Mouse (Mus musculus): ENCODE results near the gene Hist1h2bh. TPM values are rescaled to one million over a fixed set of nuclear protein-coding genes. Genes with fewer than 3 reads are reported as not detected.
"Not testable (repeated sequence)": the region's sequence is repeated elsewhere in the genome, so short reads cannot be mapped to it uniquely, and the experiment has no call there.

Hist1h2bh gene
- polyA plus RNA-seq, 1 experiment from 2014 or later = 1.4 TPM

DNA sequence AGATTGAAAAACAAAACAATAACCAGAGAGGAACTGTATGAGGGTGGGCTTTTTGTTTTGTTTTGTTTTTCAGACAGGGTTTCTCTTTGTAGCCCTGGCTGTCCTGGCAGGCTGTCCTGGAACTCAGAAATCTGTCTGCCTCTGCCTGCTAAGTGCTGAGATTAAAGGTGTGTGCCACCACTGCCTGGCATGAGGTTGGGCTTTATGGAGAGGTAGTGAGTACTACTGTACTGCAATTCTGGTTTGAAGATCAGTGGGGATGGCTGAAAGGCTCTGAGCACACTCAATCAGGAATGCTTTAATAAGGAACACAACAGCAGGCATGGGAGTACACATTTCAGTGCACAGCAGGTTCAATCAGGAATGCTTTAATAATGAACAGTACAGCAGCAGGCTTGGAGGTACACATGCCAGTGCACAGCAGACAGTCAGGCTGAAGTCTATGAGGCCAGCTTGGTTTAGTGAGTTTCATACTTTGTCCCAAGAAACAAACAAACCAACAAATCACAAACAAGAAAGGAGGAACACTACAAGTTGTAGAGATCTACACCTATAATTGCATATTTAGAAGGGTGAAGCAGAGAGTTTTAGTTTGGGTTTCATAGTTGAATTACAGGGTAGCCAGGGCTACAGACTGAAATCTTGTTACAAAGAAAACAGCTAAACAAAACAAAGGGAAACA lies 40.3 kb upstream of the Hist1h2bh start:
- H3K4me2 ChIP-seq (ENCODE audit: low read depth, low read length) = no peak overlapping the region
- no peak overlapping the region for H3K4me3 ChIP-seq (replicated peaks; ENCODE audit: low read length)
- H3K27ac ChIP-seq (ENCODE audit: low read length) = peak overlapping the region; percentile 68
- H3K27me3 ChIP-seq (ENCODE audit: control insufficient read depth, insufficient read depth, low read length) = no peaks in the 10 kb centered on the region
- H3K36me3 ChIP-seq (ENCODE audit: control insufficient read depth, insufficient read depth, low read length) = no peaks in the 10 kb centered on the region
- no peak for ATAC-seq (ENCODE audit: insufficient read depth, low FRiP score)
- H3K4me1 ChIP-seq (ENCODE audit: control insufficient read depth, insufficient read depth, low read length) = peaks cover 32% of the 10 kb centered on the region
- no peak overlapping the region for H3K9ac ChIP-seq (ENCODE audit: low read length)
- no peaks in the 10 kb centered on the region for H3K9me3 ChIP-seq (replicated peaks; ENCODE audit: control insufficient read depth, low read length)

DNA sequence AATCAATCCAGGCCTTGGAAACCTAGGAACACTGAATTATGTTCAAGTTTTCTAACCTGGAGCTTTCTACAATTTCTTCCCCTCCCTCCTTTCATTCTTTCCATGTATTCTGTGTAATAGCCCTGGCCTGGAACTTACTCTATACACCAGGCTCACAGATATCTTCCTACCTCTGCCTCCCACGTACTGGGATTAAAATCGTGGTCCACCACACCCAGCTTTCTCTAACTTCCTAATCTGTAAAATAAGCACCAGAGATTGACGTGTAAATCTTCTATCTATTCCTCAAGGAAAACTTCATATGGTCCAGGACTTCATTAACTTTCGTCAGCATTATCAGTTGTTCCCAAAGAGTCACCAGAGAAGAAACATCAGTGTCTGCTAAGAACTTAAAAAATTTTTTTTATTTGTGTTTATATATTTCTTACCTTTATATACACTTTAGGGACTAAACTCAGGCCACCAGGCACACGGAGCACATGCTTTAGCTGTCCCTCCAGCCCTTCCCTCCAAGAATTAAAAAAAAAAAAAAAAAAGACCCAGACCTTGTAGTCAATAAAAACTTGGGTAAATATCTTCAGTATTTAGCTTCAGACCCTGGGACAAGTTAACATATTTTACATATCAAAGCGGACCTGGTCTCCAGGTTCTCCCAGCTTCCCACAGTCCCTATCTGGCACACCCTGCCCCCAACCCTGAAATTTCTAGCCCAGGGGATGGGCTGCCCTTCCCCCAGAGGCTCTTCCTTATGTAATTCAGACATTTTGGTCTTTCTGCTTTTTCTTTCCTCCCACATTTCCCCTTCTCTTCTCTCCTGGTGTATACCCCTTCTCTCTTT lies 39.2 kb upstream of the Hist1h2bh start:
- Histone ChIP-seq H3K9ac (ENCODE audit: low read length) (peak overlapping the region; percentile 70), H3K27ac (ENCODE audit: low read length) (peak overlapping the region; percentile 86), H3K4me2 (ENCODE audit: low read depth, low read length) (peak overlapping the region; percentile 83), H3K9me3 (replicated peaks; ENCODE audit: control insufficient read depth, low read length) (no peaks in the 10 kb centered on the region), H3K36me3 (ENCODE audit: control insufficient read depth, insufficient read depth, low read length) (no peaks in the 10 kb centered on the region), H3K4me3 (replicated peaks; ENCODE audit: low read length) (peak overlapping the region; percentile 58), H3K4me1 (ENCODE audit: control insufficient read depth, insufficient read depth, low read length) (peaks cover 32% of the 10 kb centered on the region), H3K27me3 (ENCODE audit: control insufficient read depth, insufficient read depth, low read length) (no peaks in the 10 kb centered on the region)
- WGBS = 12% methylated on average over 6 of the region's 6 CpGs
- no peak for ATAC-seq (ENCODE audit: insufficient read depth, low FRiP score)

DNA sequence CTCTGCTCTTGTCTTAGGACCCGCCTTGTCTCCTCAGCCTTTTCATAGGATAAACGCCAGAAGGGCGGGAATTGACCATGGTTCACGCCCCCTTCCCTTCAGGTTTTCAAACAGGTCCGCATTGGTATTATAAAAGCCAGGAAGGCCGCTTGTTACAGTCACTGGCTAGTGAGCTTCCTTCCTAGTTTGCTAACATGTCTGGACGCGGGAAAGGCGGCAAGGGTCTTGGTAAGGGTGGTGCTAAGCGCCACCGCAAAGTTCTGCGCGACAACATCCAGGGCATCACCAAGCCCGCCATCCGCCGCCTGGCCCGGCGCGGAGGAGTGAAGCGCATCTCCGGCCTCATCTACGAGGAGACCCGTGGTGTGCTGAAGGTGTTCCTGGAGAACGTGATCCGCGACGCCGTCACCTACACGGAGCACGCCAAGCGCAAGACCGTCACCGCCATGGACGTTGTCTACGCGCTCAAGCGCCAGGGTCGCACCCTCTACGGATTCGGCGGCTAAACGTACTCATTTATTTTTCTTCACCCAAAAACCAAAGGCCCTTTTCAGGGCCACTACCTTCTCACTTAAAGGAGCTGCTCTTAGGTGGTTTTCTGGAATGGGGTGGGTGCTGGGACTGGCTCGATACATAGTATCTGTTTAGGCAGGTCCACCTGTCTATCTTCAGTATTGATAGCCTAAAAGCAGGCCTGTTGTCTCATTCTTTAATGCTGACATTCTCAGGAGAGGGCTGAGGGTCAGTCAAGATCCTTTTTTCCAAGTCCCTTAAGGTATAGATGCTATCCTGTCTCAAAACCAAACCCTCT lies 38.4 kb upstream of the Hist1h2bh start, which contains the start of gene Hist1h4d:
TSS of gene Hist1h4d (plus strand) at position 191 of the 811 bp plus-strand sequence.
- ATAC-seq (ENCODE audit: insufficient read depth, low FRiP score) = peak; percentile 90
- peak within 1 kb of the TSS; percentile 83 for H3K4me2 ChIP-seq (ENCODE audit: low read depth, low read length)
- under 1% methylated on average over 43 of the region's 43 CpGs for WGBS

GRCm38 (mm10) chr13:23577835-23578234 lies 34.6 kb upstream of the Hist1h2bh start:
- Histone ChIP-seq H3K9ac (ENCODE audit: low read length) (no peak overlapping the region), H3K4me3 (replicated peaks; ENCODE audit: low read length) (no peak overlapping the region), H3K27ac (ENCODE audit: low read length) (no peak overlapping the region), H3K9me3 (replicated peaks; ENCODE audit: control insufficient read depth, low read length) (no peaks in the 10 kb centered on the region), H3K4me2 (ENCODE audit: low read depth, low read length) (no peak overlapping the region), H3K36me3 (ENCODE audit: control insufficient read depth, insufficient read depth, low read length) (no peaks in the 10 kb centered on the region), H3K4me1 (ENCODE audit: control insufficient read depth, insufficient read depth, low read length) (peaks cover 33% of the 10 kb centered on the region), H3K27me3 (ENCODE audit: control insufficient read depth, insufficient read depth, low read length) (no peaks in the 10 kb centered on the region)
- 96% methylated on average over 1 of the region's 1 CpGs for WGBS
- no peak for ATAC-seq (ENCODE audit: insufficient read depth, low FRiP score)

More for the DNA sequence above, 38.4 kb upstream of the Hist1h2bh start, which contains the start of gene Hist1h4d:
- Histone ChIP-seq H3K4me3 (replicated peaks; ENCODE audit: low read length) (peak within 1 kb of the TSS; percentile 58), H3K36me3 (ENCODE audit: control insufficient read depth, insufficient read depth, low read length) (no peaks in the 10 kb centered on the region), H3K27ac (ENCODE audit: low read length) (peak within 1 kb of the TSS; percentile 86), H3K9ac (ENCODE audit: low read length) (peak within 1 kb of the TSS; percentile 70), H3K9me3 (replicated peaks; ENCODE audit: control insufficient read depth, low read length) (no peaks in the 10 kb centered on the region), H3K4me1 (ENCODE audit: control insufficient read depth, insufficient read depth, low read length) (peaks cover 36% of the 10 kb centered on the region), H3K27me3 (ENCODE audit: control insufficient read depth, insufficient read depth, low read length) (no peaks in the 10 kb centered on the region)

DNA sequence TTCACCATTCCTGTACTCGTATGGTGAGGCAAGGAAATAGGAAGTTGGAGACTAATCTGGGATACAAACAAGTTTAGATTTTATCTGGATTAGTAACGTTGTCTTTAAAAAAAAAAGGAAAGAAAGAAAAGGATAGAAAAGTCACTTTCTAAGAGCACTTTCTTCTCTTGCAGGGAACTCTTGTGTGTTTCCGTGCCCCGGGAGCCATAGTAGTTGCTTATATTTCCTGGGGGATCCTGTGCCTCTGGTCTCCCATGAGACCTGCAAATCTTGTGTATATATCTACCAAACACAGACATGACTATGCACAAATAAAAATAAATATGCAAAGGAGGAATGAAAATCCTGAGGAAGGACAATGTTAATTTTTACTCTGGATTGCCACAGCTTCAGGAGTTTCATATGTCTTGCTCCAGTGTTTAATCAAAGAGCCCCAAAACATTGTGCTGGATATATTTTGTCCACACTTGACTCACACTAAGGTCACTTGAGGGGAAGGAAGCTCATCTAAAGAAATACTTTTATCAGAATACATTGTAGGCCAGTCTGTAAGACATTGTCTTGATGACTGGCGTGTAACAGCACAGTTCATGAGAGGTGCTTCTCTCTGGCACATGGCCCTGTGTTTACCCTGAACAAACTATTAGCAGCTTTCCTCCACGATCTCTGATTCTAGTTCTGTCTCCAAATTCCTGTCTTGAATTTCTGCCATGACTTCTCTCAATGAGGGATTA lies 33.9 kb upstream of the Hist1h2bh start:
- WGBS = 24% methylated on average over 6 of the region's 6 CpGs
- H3K4me2 ChIP-seq (ENCODE audit: low read depth, low read length) = peak overlapping the region; percentile 78
- peaks cover 32% of the 10 kb centered on the region for H3K4me1 ChIP-seq (ENCODE audit: control insufficient read depth, insufficient read depth, low read length)
- peak overlapping the region; percentile 90 for H3K27ac ChIP-seq (ENCODE audit: low read length)
- peak overlapping the region; percentile 64 for H3K9ac ChIP-seq (ENCODE audit: low read length)
- no peaks in the 10 kb centered on the region for H3K9me3 ChIP-seq (replicated peaks; ENCODE audit: control insufficient read depth, low read length)
- no peaks in the 10 kb centered on the region for H3K27me3 ChIP-seq (ENCODE audit: control insufficient read depth, insufficient read depth, low read length)
- ATAC-seq (ENCODE audit: insufficient read depth, low FRiP score) = no peak
- peak overlapping the region; percentile 52 for H3K4me3 ChIP-seq (replicated peaks; ENCODE audit: low read length)
- H3K36me3 ChIP-seq (ENCODE audit: control insufficient read depth, insufficient read depth, low read length) = no peaks in the 10 kb centered on the region

GRCm38 (mm10) chr13:23576351-23576881 lies 33.2 kb upstream of the Hist1h2bh start:
- Histone ChIP-seq H3K4me3 (replicated peaks; ENCODE audit: low read length) (peak overlapping the region; percentile 52), H3K4me2 (ENCODE audit: low read depth, low read length) (peak overlapping the region; percentile 78), H3K9ac (ENCODE audit: low read length) (peak overlapping the region; percentile 64), H3K9me3 (replicated peaks; ENCODE audit: control insufficient read depth, low read length) (no peaks in the 10 kb centered on the region), H3K27me3 (ENCODE audit: control insufficient read depth, insufficient read depth, low read length) (no peaks in the 10 kb centered on the region), H3K4me1 (ENCODE audit: control insufficient read depth, insufficient read depth, low read length) (peaks cover 32% of the 10 kb centered on the region), H3K27ac (ENCODE audit: low read length) (peak overlapping the region; percentile 90), H3K36me3 (ENCODE audit: control insufficient read depth, insufficient read depth, low read length) (no peaks in the 10 kb centered on the region)
- 8% methylated on average over 7 of the region's 7 CpGs for WGBS
- no peak for ATAC-seq (ENCODE audit: insufficient read depth, low FRiP score)

DNA sequence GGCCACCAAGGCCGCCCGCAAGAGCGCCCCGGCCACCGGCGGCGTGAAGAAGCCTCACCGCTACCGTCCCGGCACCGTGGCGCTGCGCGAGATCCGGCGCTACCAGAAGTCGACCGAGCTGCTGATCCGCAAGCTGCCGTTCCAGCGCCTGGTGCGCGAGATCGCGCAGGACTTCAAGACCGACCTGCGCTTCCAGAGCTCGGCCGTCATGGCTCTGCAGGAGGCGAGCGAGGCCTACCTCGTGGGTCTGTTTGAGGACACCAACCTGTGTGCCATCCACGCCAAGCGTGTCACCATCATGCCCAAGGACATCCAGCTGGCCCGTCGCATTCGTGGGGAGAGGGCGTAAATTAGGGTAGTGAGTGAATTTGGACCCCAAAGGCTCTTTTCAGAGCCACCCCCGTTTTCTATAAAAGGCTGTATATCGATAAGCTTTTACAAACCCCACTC lies 32.7 kb upstream of the Hist1h2bh start:
- WGBS = 0% methylated on average over 8 of the region's 40 CpGs
- H3K9me3 ChIP-seq (replicated peaks; ENCODE audit: control insufficient read depth, low read length); H3K36me3 ChIP-seq (ENCODE audit: control insufficient read depth, insufficient read depth, low read length); H3K27me3 ChIP-seq (ENCODE audit: control insufficient read depth, insufficient read depth, low read length); ATAC-seq (ENCODE audit: insufficient read depth, low FRiP score): not testable (repeated sequence)
- H3K4me2 ChIP-seq (ENCODE audit: low read depth, low read length) = peak overlapping the region; percentile 78
- peak overlapping the region; percentile 64 for H3K9ac ChIP-seq (ENCODE audit: low read length)
- H3K4me1 ChIP-seq (ENCODE audit: control insufficient read depth, insufficient read depth, low read length) = peaks cover 30% of the 10 kb centered on the region
- H3K27ac ChIP-seq (ENCODE audit: low read length) = peak overlapping the region; percentile 90
- H3K4me3 ChIP-seq (replicated peaks; ENCODE audit: low read length) = peak overlapping the region; percentile 52

GRCm38 (mm10) chr13:23575271-23575851 lies 32.2 kb upstream of the Hist1h2bh start, which contains the start of gene Hist1h3d:
Gene Hist1h3d, plus strand, starts transcription at chr13:23575763.
- H3K9me3 ChIP-seq (replicated peaks; ENCODE audit: control insufficient read depth, low read length) = no peaks in the 10 kb centered on the region
- H3K4me1 ChIP-seq (ENCODE audit: control insufficient read depth, insufficient read depth, low read length) = peaks cover 28% of the 10 kb centered on the region

More at GRCm38 (mm10) chr13:23575271-23575851, 32.2 kb upstream of the Hist1h2bh start, which contains the start of gene Hist1h3d:
- Histone ChIP-seq H3K4me3 (replicated peaks; ENCODE audit: low read length) (peak within 1 kb of the TSS; percentile 52), H3K27ac (ENCODE audit: low read length) (peak within 1 kb of the TSS; percentile 90), H3K27me3 (ENCODE audit: control insufficient read depth, insufficient read depth, low read length) (no peaks in the 10 kb centered on the region), H3K4me2 (ENCODE audit: low read depth, low read length) (peak within 1 kb of the TSS; percentile 78), H3K9ac (ENCODE audit: low read length) (peak within 1 kb of the TSS; percentile 64), H3K36me3 (ENCODE audit: control insufficient read depth, insufficient read depth, low read length) (no peaks in the 10 kb centered on the region)
- ATAC-seq (ENCODE audit: insufficient read depth, low FRiP score) = peak; percentile 63
- under 1% methylated on average over 18 of the region's 18 CpGs for WGBS

All from stomach, embryonic 16.5 days (tissue).